Mouse (Mus musculus): ENCODE data around the gene Lims1. TPM values are rescaled to one million over a fixed set of nuclear protein-coding genes. Genes with fewer than 3 reads are reported as not detected.
A peak's percentile ranks its signal among the peaks of the same experiment; 100 is the strongest.

Gene Lims1
- total and polyA plus RNA-seq, 3 experiments, result 40.4 to 74.7 (median 40.7) TPM

GRCm38 (mm10) chr10:58368791-58369706, 45.8 kb downstream of the Lims1 start (continued):
- no peak for TF ChIP-seq ZC3H11A (IDR thresholded peaks at IDR 0.05; ENCODE audit: low read depth, low read length)
- TF ChIP-seq POLR2A (IDR thresholded peaks at IDR 0.05; ENCODE audit: low read depth, low read length), result no peak
- TF ChIP-seq MAFK (IDR thresholded peaks at IDR 0.05; ENCODE audit: insufficient replicate concordance, low read length), result no peak
- no peak for TF ChIP-seq KAT2A (IDR thresholded peaks at IDR 0.05; ENCODE audit: insufficient replicate concordance, low read length)
- TF ChIP-seq ZNF384 (IDR thresholded peaks at IDR 0.05; ENCODE audit: low read depth, low read length), result no peak

- Histone ChIP-seq H3K4me2 (ENCODE audit: insufficient read depth, low read depth, poor library complexity, severe bottlenecking) (peak overlapping the region; percentile 0; the same call in 1 of the 2 replicates), H3K9me3 (replicated peaks; ENCODE audit: low read length) (no peaks in the 10 kb centered on the region), H3K4me3 (replicated peaks in 1 of 3; ENCODE audit: low read depth in 2 of 3, low read length in 2 of 3, poor library complexity in 1 of 3) (no peak overlapping the region), H3K27ac (ENCODE audit: insufficient read depth, low read depth) (peak overlapping the region; percentile 36; the same call in 1 of the 2 replicates), H3K79me2 (replicated peaks; ENCODE audit: control insufficient read depth, extremely low read depth, insufficient read depth, poor library complexity, severe bottlenecking) (peaks cover 53% of the 10 kb centered on the region), H3K27me3 (replicated peaks) (no peaks in the 10 kb centered on the region), H3K4me1 (ENCODE audit: control insufficient read depth in 1 of 2, insufficient read depth in 2 of 2) (peaks cover 4 to 73% of the 10 kb centered on the region in 2 experiments), H3K9ac (ENCODE audit: insufficient read depth, low read depth) (no peak overlapping the region), H3K36me3 (replicated peaks in 1 of 2; ENCODE audit: control insufficient read depth in 1 of 2, insufficient read depth in 1 of 2, low read length in 1 of 2) (peaks cover 4 to 28% of the 10 kb centered on the region in 2 experiments)
- DNase-seq (ENCODE audit: extremely low read depth), result no peak
- in situ Hi-C loops (cut with MboI; ENCODE audit: low pct_ligation_motif_present, low pct_unique_long_range_greater_than_20kb, low sequenced_read_pairs) (no loop called here), dilution Hi-C loops (cut with MboI; ENCODE audit: extremely low pct_ligation_motif_present, extremely low pct_unique_long_range_greater_than_20kb, low sequenced_read_pairs) (no loop called here)
- no peak for TF ChIP-seq CTCF (conservative IDR thresholded peaks at IDR 0.05 in 1 of 2, IDR thresholded peaks at IDR 0.05 in 1 of 2; ENCODE audit: low read depth in 2 of 2, low read length in 2 of 2)
- no peak for TF ChIP-seq ETS1 (conservative IDR thresholded peaks at IDR 0.05; ENCODE audit: low read depth, low read length)
- TF ChIP-seq POLR2AphosphoS2 (IDR thresholded peaks at IDR 0.05; ENCODE audit: low read depth, low read length), result no peak
- TF ChIP-seq JUN (IDR thresholded peaks at IDR 0.05; ENCODE audit: insufficient read depth, low read depth, low read length), result no peak
- TF ChIP-seq ELF1 (IDR thresholded peaks at IDR 0.05; ENCODE audit: low read depth, low read length), result no peak
- no peak for TF ChIP-seq CHD1 (IDR thresholded peaks at IDR 0.05; ENCODE audit: low read depth, low read length)
- TF ChIP-seq GABPA (IDR thresholded peaks at IDR 0.05; ENCODE audit: insufficient replicate concordance, low read depth, low read length), result no peak
- TF ChIP-seq ZNF384 (IDR thresholded peaks at IDR 0.05; ENCODE audit: low read depth, low read length), result no peak
- no peak for TF ChIP-seq MAX (IDR thresholded peaks at IDR 0.05; ENCODE audit: low read length)
- TF ChIP-seq ZKSCAN1 (IDR thresholded peaks at IDR 0.05; ENCODE audit: borderline replicate concordance, low read depth, low read length), result no peak
- TF ChIP-seq USF1 (IDR thresholded peaks at IDR 0.05; ENCODE audit: low read depth, low read length), result no peak
- no peak for TF ChIP-seq ZC3H11A (IDR thresholded peaks at IDR 0.05; ENCODE audit: low read depth, low read length)
- TF ChIP-seq RAD21 (IDR thresholded peaks at IDR 0.05; ENCODE audit: low read depth, low read length), result no peak
- TF ChIP-seq POLR2A (IDR thresholded peaks at IDR 0.05; ENCODE audit: low read depth, low read length), result no peak
- no peak for TF ChIP-seq E2F4 (IDR thresholded peaks at IDR 0.05; ENCODE audit: insufficient replicate concordance, low read depth, low read length)
- no peak for TF ChIP-seq NELFE (IDR thresholded peaks at IDR 0.05; ENCODE audit: low read depth, low read length)
- no peak for TF ChIP-seq IRF4 (IDR thresholded peaks at IDR 0.05; ENCODE audit: low read depth, low read length)
- TF ChIP-seq TBP (conservative IDR thresholded peaks at IDR 0.05; ENCODE audit: low read depth, low read length), result no peak
These were observed 46.4 kb downstream of the Lims1 start for GRCm38 (mm10) chr10:58369707-58370093.
